ENCODE assay signal across 8 mouse cellular contexts in the genomic region with DNA sequence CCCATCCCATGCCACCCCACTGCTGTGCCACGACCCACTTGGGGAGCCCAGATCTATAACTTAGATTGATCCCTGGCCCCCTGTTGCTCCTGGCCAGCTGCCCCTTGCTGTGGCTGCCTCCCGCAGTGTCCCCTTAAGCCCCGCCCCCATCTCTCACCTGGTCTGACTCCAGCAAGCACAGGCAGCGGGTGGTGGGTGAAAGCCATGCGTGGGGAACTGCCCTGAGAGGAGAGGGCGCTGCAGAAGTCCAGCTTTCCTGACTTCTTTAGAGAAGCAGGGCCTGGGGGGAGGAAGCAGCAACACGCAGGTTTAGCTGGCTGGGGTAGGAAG. TPM values are rescaled to one million over a fixed set of nuclear protein-coding genes. Genes with fewer than 3 reads are reported as not detected.
A peak's percentile ranks its signal among the peaks of the same experiment; 100 is the strongest.
DNase-seq lines count a peak whose midpoint lies in the region; ATAC-seq lines count a peak whose summit lies in the region.

No protein-coding gene starts in this region.

- H3K9me3 ChIP-seq in heart, embryonic 12.5 days (replicated peaks), result no peaks in the 10 kb centered on the region
- H3K9me3 ChIP-seq in hindbrain, embryonic 13.5 days, result no peaks in the 10 kb centered on the region
- H3K9me3 ChIP-seq in liver, embryonic 11.5 days (ENCODE audit: control insufficient read depth, low read length), result no peaks in the 10 kb centered on the region
- H3K9me3 ChIP-seq in stomach, embryonic 14.5 days (ENCODE audit: control insufficient read depth, low read depth, low read length), result no peaks in the 10 kb centered on the region

- 34% methylated on average over 7 of the region's 7 CpGs for WGBS in heart, embryonic 12.5 days
- 24% methylated on average over 7 of the region's 7 CpGs for WGBS in hindbrain, embryonic 13.5 days
- WGBS in liver, embryonic 11.5 days, result 15% methylated on average over 7 of the region's 7 CpGs
- 14% methylated on average over 7 of the region's 7 CpGs for WGBS in stomach, embryonic 14.5 days

- no peak for DNase-seq in heart, postnatal 10 days
- peak; percentile 70 for DNase-seq in ZHBTc4 (ENCODE audit: low read depth, low spot score)
- no peak for DNase-seq in liver, embryonic 11.5 days (ENCODE audit: low spot score)
- no peak for DNase-seq in cerebellum, postnatal 4 days (ENCODE audit: low spot score in 2 of 2)
- no peak for DNase-seq in gastrocnemius, postnatal 25 days

- peak overlapping the region; percentile 71 for H3K9ac ChIP-seq in heart, embryonic 12.5 days
- H3K9ac ChIP-seq in hindbrain, embryonic 13.5 days, result peak overlapping the region; percentile 63
- peak overlapping the region; percentile 73 for H3K9ac ChIP-seq in liver, embryonic 11.5 days (ENCODE audit: low read depth, low read length)
- no peak overlapping the region; the same call in 1 of the 2 replicates for H3K9ac ChIP-seq in stomach, embryonic 14.5 days (replicated peaks; ENCODE audit: low read depth, low read length)

- H3K4me1 ChIP-seq in heart, embryonic 12.5 days (replicated peaks), result peaks cover 83% of the 10 kb centered on the region
- H3K4me1 ChIP-seq in hindbrain, embryonic 13.5 days (replicated peaks), result peaks cover 62% of the 10 kb centered on the region
- peaks cover 66% of the 10 kb centered on the region for H3K4me1 ChIP-seq in liver, embryonic 11.5 days (replicated peaks; ENCODE audit: control insufficient read depth, insufficient read depth, low read length)
- peaks cover 37% of the 10 kb centered on the region for H3K4me1 ChIP-seq in stomach, embryonic 14.5 days (ENCODE audit: control insufficient read depth, insufficient read depth, low read length)

- H3K4me2 ChIP-seq in heart, embryonic 12.5 days, result peak overlapping the region; percentile 63
- peak overlapping the region; percentile 26; the same call in 1 of the 2 replicates for H3K4me2 ChIP-seq in hindbrain, embryonic 13.5 days
- H3K4me2 ChIP-seq in liver, embryonic 11.5 days, result peak overlapping the region; percentile 75
- H3K4me2 ChIP-seq in stomach, embryonic 14.5 days (replicated peaks; ENCODE audit: low read depth, low read length), result peak overlapping the region; percentile 8

- peak overlapping the region; percentile 33 for H3K4me3 ChIP-seq in heart, embryonic 12.5 days
- H3K4me3 ChIP-seq in hindbrain, embryonic 13.5 days, result no peak overlapping the region
- H3K4me3 ChIP-seq in liver, embryonic 11.5 days (ENCODE audit: low read depth, low read length), result peak overlapping the region; percentile 48
- H3K4me3 ChIP-seq in stomach, embryonic 14.5 days (ENCODE audit: low read depth, low read length), result no peak overlapping the region; the same call in 1 of the 2 replicates

- peaks cover 5% of the 10 kb centered on the region; the same call in 1 of the 2 replicates for H3K36me3 ChIP-seq in heart, embryonic 12.5 days
- peaks cover 32% of the 10 kb centered on the region for H3K36me3 ChIP-seq in hindbrain, embryonic 13.5 days
- no peaks in the 10 kb centered on the region; the same call in 1 of the 2 replicates for H3K36me3 ChIP-seq in liver, embryonic 11.5 days (ENCODE audit: control insufficient read depth, insufficient read depth, low read length)
- H3K36me3 ChIP-seq in stomach, embryonic 14.5 days (ENCODE audit: control insufficient read depth, insufficient read depth, low read length), result peaks cover 54% of the 10 kb centered on the region

- intact Hi-C loops in heart, postnatal 10 days (cut with DNase I), result no loop called here

- peak; percentile 46 for ATAC-seq in heart, embryonic 12.5 days (ENCODE audit: insufficient number of reproducible peaks, low FRiP score)
- ATAC-seq in hindbrain, embryonic 13.5 days (ENCODE audit: low FRiP score), result no peak
- ATAC-seq in liver, embryonic 11.5 days (replicated peaks; ENCODE audit: low FRiP score), result peak; percentile 53
- ATAC-seq in stomach, embryonic 14.5 days (ENCODE audit: insufficient number of reproducible peaks, insufficient read depth, low FRiP score, low read depth), result no peak

- H3K27me3 ChIP-seq in heart, embryonic 12.5 days (replicated peaks), result peaks cover 14% of the 10 kb centered on the region; the same call in 1 of the 2 replicates
- H3K27me3 ChIP-seq in hindbrain, embryonic 13.5 days, result peaks cover 64% of the 10 kb centered on the region
- H3K27me3 ChIP-seq in liver, embryonic 11.5 days (replicated peaks; ENCODE audit: control insufficient read depth, insufficient read depth, low read length), result peaks cover 11% of the 10 kb centered on the region
- no peaks in the 10 kb centered on the region for H3K27me3 ChIP-seq in stomach, embryonic 14.5 days (ENCODE audit: control insufficient read depth, insufficient read depth, low read length)

- peak overlapping the region; percentile 96 for H3K27ac ChIP-seq in heart, embryonic 12.5 days (ENCODE audit: poor library complexity, severe bottlenecking)
- peak overlapping the region; percentile 89 for H3K27ac ChIP-seq in hindbrain, embryonic 13.5 days
- peak overlapping the region; percentile 91 for H3K27ac ChIP-seq in liver, embryonic 11.5 days (ENCODE audit: low read depth, low read length)
- H3K27ac ChIP-seq in stomach, embryonic 14.5 days (ENCODE audit: low read length), result peak overlapping the region; percentile 97

RNA-seq across cellular contexts. Expression of a gene that starts 0.7 kb away (rescaled TPM):
- 5.4 and 6.9 TPM in 2 replicates for polyA plus RNA-seq in heart, embryonic 12.5 days (2016; fragmentation: Nextera tagmentation; extraction: Ambion mirVana)
- total RNA-seq in heart, postnatal 10 days (2021), result under 1 TPM; 0.50 to 0.89 TPM
- polyA plus RNA-seq in hindbrain, embryonic 13.5 days (2015; fragmentation: Nextera tagmentation; extraction: Ambion mirVana), result 1.0 and 2.3 TPM in 2 replicates
- polyA plus RNA-seq in liver, embryonic 11.5 days (2014; fragmentation: Nextera tagmentation; extraction: Ambion mirVana), result 11.8 and 12.3 TPM in 2 replicates
- polyA plus RNA-seq in stomach, embryonic 14.5 days (2014; fragmentation: Nextera tagmentation; extraction: Ambion mirVana), result 2.8 and 5.0 TPM in 2 replicates
- total RNA-seq in gastrocnemius, postnatal 25 days (2021), result under 1 TPM; 0.54 to 0.67 TPM

RNA-seq across cellular contexts. Expression of a gene that starts 22.3 kb away (rescaled TPM):
- 18.1 and 19.7 TPM in 2 replicates for polyA plus RNA-seq in heart, embryonic 12.5 days (2016; fragmentation: Nextera tagmentation; extraction: Ambion mirVana)
- 1 to 10 TPM; 8.4 to 9.1 TPM for total RNA-seq in heart, postnatal 10 days (2021)
- 3.9 and 4.2 TPM in 2 replicates for polyA plus RNA-seq in hindbrain, embryonic 13.5 days (2015; fragmentation: Nextera tagmentation; extraction: Ambion mirVana)
- polyA plus RNA-seq in liver, embryonic 11.5 days (2014; fragmentation: Nextera tagmentation; extraction: Ambion mirVana), result 67.9 and 68.6 TPM in 2 replicates
- 4.6 and 5.0 TPM in 2 replicates for polyA plus RNA-seq in stomach, embryonic 14.5 days (2014; fragmentation: Nextera tagmentation; extraction: Ambion mirVana)
- 1 to 10 TPM; 1.3 to 2.0 TPM for total RNA-seq in gastrocnemius, postnatal 25 days (2021)

RNA-seq across cellular contexts. Expression of a gene that starts 35.9 kb away (rescaled TPM):
- 20.9 and 21.3 TPM in 2 replicates for polyA plus RNA-seq in heart, embryonic 12.5 days (2016; fragmentation: Nextera tagmentation; extraction: Ambion mirVana)
- total RNA-seq in heart, postnatal 10 days (2021), result 10 to 100 TPM; 50.2 TPM
- 13.7 and 14.4 TPM in 2 replicates for polyA plus RNA-seq in hindbrain, embryonic 13.5 days (2015; fragmentation: Nextera tagmentation; extraction: Ambion mirVana)
- 23.0 and 25.2 TPM in 2 replicates for polyA plus RNA-seq in liver, embryonic 11.5 days (2014; fragmentation: Nextera tagmentation; extraction: Ambion mirVana)
- polyA plus RNA-seq in stomach, embryonic 14.5 days (2014; fragmentation: Nextera tagmentation; extraction: Ambion mirVana), result 25.1 and 25.7 TPM in 2 replicates
- total RNA-seq in gastrocnemius, postnatal 25 days (2021), result 10 to 100 TPM; 20.0 to 22.2 TPM

RNA-seq across cellular contexts. Expression of a gene that starts 37.4 kb away (rescaled TPM):
- 46.2 and 49.5 TPM in 2 replicates for polyA plus RNA-seq in heart, embryonic 12.5 days (2016; fragmentation: Nextera tagmentation; extraction: Ambion mirVana)
- 10 to 100 TPM; 40.3 to 40.6 TPM for total RNA-seq in heart, postnatal 10 days (2021)
- 51.9 and 60.3 TPM in 2 replicates for polyA plus RNA-seq in hindbrain, embryonic 13.5 days (2015; fragmentation: Nextera tagmentation; extraction: Ambion mirVana)
- 94.1 and 95.6 TPM in 2 replicates for polyA plus RNA-seq in liver, embryonic 11.5 days (2014; fragmentation: Nextera tagmentation; extraction: Ambion mirVana)
- 64.6 and 65.7 TPM in 2 replicates for polyA plus RNA-seq in stomach, embryonic 14.5 days (2014; fragmentation: Nextera tagmentation; extraction: Ambion mirVana)
- 10 to 100 TPM; 36.7 to 40.2 TPM for total RNA-seq in gastrocnemius, postnatal 25 days (2021)

Comparison
In these comparisons a context has a peak if more than half of its experiments do, and no peak if none do; other contexts are left out.
1. ATAC-seq: peak in heart, embryonic 12.5 days (single experiment) and liver, embryonic 11.5 days (single experiment); none in hindbrain, embryonic 13.5 days (single experiment) and stomach, embryonic 14.5 days (single experiment).
2. H3K4me2 ChIP-seq: peak in every context shown above with its lines; median percentile 75 in liver, embryonic 11.5 days; 63 in heart, embryonic 12.5 days; 26 in hindbrain, embryonic 13.5 days; 8 in stomach, embryonic 14.5 days.
3. H3K4me3 ChIP-seq: peak in heart, embryonic 12.5 days (single experiment) and liver, embryonic 11.5 days (single experiment); none in hindbrain, embryonic 13.5 days (single experiment) and stomach, embryonic 14.5 days (single experiment).
4. Peak in every context shown above with its lines, with median percentiles within 50 percentile points of each other: H3K27ac ChIP-seq.